Mouse (Mus musculus) stomach, postnatal 0 days (tissue): Measurements from ENCODE around the gene Higd2a. TPM values are rescaled to one million over a fixed set of nuclear protein-coding genes. Genes with fewer than 3 reads are reported as not detected.
A peak's percentile ranks its signal among the peaks of the same experiment; 100 is the strongest.

Source experiments
- ATAC-seq: fragments of 200-750 bp; cut with Nextera tagmentation; 2 replicates; pipeline ENCODE4 v1.8.0; 2017; ENCODE audit not compliant: low FRiP score, low TSS enrichment
- DNase-seq: peaks from one replicate; pipeline ENCODE4 v3.0.0-alpha.2; 2016; ENCODE audit warnings: low spot score
- H3K27ac ChIP-seq: fragments of 300-500 bp; sonication (generic); replicated peaks from 2 replicates; pipeline ENCODE4 v1.5.1; 2014; ENCODE audit warnings: mild to moderate bottlenecking, control low read depth
- H3K27me3 ChIP-seq: fragments of 300-500 bp; sonication (generic); 2 replicates; pipeline ENCODE4 v1.6.1; 2014; ENCODE audit warnings: low read length; ENCODE audit not compliant: control insufficient read depth, insufficient read depth
- H3K36me3 ChIP-seq: fragments of 300-500 bp; sonication (generic); 2 replicates; pipeline ENCODE4 v1.6.1; 2014; ENCODE audit warnings: low read length, mixed read lengths; ENCODE audit not compliant: control insufficient read depth, insufficient read depth
- H3K4me1 ChIP-seq: fragments of 300-500 bp; sonication (generic); replicated peaks from 2 replicates; pipeline ENCODE4 v1.6.1; 2014; ENCODE audit warnings: antibody characterized with exemption; ENCODE audit not compliant: control insufficient read depth, insufficient read depth
- H3K4me2 ChIP-seq: fragments of 300-500 bp; sonication (generic); replicated peaks from 2 replicates; pipeline ENCODE4 v1.6.1; 2014; ENCODE audit warnings: low read depth, mild to moderate bottlenecking, control low read depth, moderate library complexity
- H3K4me3 ChIP-seq: fragments of 300-500 bp; sonication (generic); 2 replicates; pipeline ENCODE4 v1.5.1; 2014; ENCODE audit warnings: low read depth, low read length, control low read depth
- H3K9ac ChIP-seq: fragments of 300-500 bp; sonication (generic); 2 replicates; pipeline ENCODE4 v1.6.1; 2014; ENCODE audit warnings: mild to moderate bottlenecking, low read length, control low read depth, mixed read lengths
- H3K9me3 ChIP-seq: fragments of 300-500 bp; sonication (generic); 2 replicates; pipeline ENCODE4 v1.6.1; 2016; ENCODE audit warnings: low read length; ENCODE audit not compliant: control insufficient read depth
- CTCF ChIP-seq: IDR thresholded peaks from 2 replicates; pipeline ENCODE4 v1.5.1; 2016; ENCODE audit warnings: antibody characterized with exemption, low read depth, mild to moderate bottlenecking, moderate library complexity
- EP300 ChIP-seq: optimal IDR thresholded peaks from 2 replicates; pipeline ENCODE3; 2016; ENCODE audit warnings: antibody characterized with exemption
- WGBS: fragments of 180-500 bp; shearing (Covaris S2); extraction: QIAGEN DNeasy Blood & Tissue Kit; methylation state at CpG from one replicate; pipeline ENCODE4 v1.1.7; 2014; 5-methylcytosine and 5-hydroxymethylcytosine counted together
- polyA plus RNA-seq: library from polyadenylated mRNA; unstranded; fragments of >200 nt; fragmentation: Nextera tagmentation; extraction: Ambion mirVana; gene quantifications from 2 replicates; pipeline ENCODE4 v1.2.1, GENCODE M21; 2015

The Higd2a gene
- polyA plus RNA-seq, 1 experiment from 2014 or later: 289 TPM

- no peak overlapping the region for H3K4me2 ChIP-seq
- DNase-seq (no peak), ATAC-seq (no peak)
- peaks cover 37% of the 10 kb centered on the region for H3K36me3 ChIP-seq
- H3K9ac ChIP-seq: no peak overlapping the region
- peaks cover 3% of the 10 kb centered on the region; the same call in 1 of the 2 replicates for H3K4me1 ChIP-seq
- WGBS: 91% methylated on average over 7 of the region's 7 CpGs
- H3K4me3 ChIP-seq: no peak overlapping the region
- TF ChIP-seq EP300 (no peak), CTCF (no peak)
- H3K9me3 ChIP-seq: no peaks in the 10 kb centered on the region
- H3K27ac ChIP-seq: no peak overlapping the region
- H3K27me3 ChIP-seq: no peaks in the 10 kb centered on the region
Measured at GRCm38 (mm10) chr13:54560608-54561007, 29.4 kb upstream of the Higd2a start.

- H3K27me3 ChIP-seq: no peaks in the 10 kb centered on the region
- 68% methylated on average over 7 of the region's 7 CpGs for WGBS
- peaks cover 29% of the 10 kb centered on the region for H3K36me3 ChIP-seq
- H3K4me1 ChIP-seq: peaks cover 3% of the 10 kb centered on the region; the same call in 1 of the 2 replicates
- ATAC-seq (no peak), DNase-seq (no peak)
- H3K9me3 ChIP-seq: no peaks in the 10 kb centered on the region
- H3K4me2 ChIP-seq: no peak overlapping the region
- no peak overlapping the region for H3K9ac ChIP-seq
- TF ChIP-seq EP300 (no peak), CTCF (no peak)
- H3K4me3 ChIP-seq: no peak overlapping the region
- no peak overlapping the region; the same call in 1 of the 2 replicates for H3K27ac ChIP-seq
Measured at GRCm38 (mm10) chr13:54562562-54562961, 27.4 kb upstream of the Higd2a start.

- Histone ChIP-seq H3K27ac (peak overlapping the region; percentile 36; the same call in 1 of the 2 replicates), H3K9ac (peak overlapping the region; percentile 93), H3K4me2 (peak overlapping the region; percentile 75), H3K36me3 (peaks cover 13% of the 10 kb centered on the region), H3K4me3 (peak overlapping the region; percentile 95), H3K27me3 (no peaks in the 10 kb centered on the region), H3K4me1 (peaks cover 3% of the 10 kb centered on the region; the same call in 1 of the 2 replicates), H3K9me3 (no peaks in the 10 kb centered on the region)
- TF ChIP-seq CTCF: no peak
- TF ChIP-seq EP300: no peak
- WGBS: 9% methylated on average over 45 of the region's 45 CpGs
- peak; percentile 47; the same call in 1 of the 2 replicates for ATAC-seq
- DNase-seq: peak; percentile 35
Measured at GRCm38 (mm10) chr13:54564232-54565200, 25.5 kb upstream of the Higd2a start.

GRCm38 (mm10) chr13:54565201-54565581 is 24.8 kb upstream of the Higd2a start, which contains the start of gene 4833439L19Rik:
4833439L19Rik (minus strand) TSS chr13:54565435.
- peaks cover 3% of the 10 kb centered on the region; the same call in 1 of the 2 replicates for H3K4me1 ChIP-seq
- no peaks in the 10 kb centered on the region for H3K27me3 ChIP-seq
- DNase-seq: peak; percentile 94
- ATAC-seq: peak; percentile 95
- no peaks in the 10 kb centered on the region for H3K9me3 ChIP-seq
- peak within 1 kb of the TSS; percentile 36; the same call in 1 of the 2 replicates for H3K27ac ChIP-seq
- WGBS: under 1% methylated on average over 27 of the region's 27 CpGs
- peak within 1 kb of the TSS; percentile 93 for H3K9ac ChIP-seq
- TF ChIP-seq EP300 (peak; percentile 96), CTCF (no peak)
- peak within 1 kb of the TSS; percentile 95 for H3K4me3 ChIP-seq
- H3K36me3 ChIP-seq: peaks cover 10% of the 10 kb centered on the region
- peak within 1 kb of the TSS; percentile 75 for H3K4me2 ChIP-seq

- Histone ChIP-seq H3K27ac (0 out of 2 replicates have a peak overlapping the region, but pooled peaks have one; percentile 18), H3K9me3 (no peaks in the 10 kb centered on the region), H3K9ac (no peak overlapping the region), H3K36me3 (peaks cover 6% of the 10 kb centered on the region; the same call in 1 of the 2 replicates), H3K27me3 (no peaks in the 10 kb centered on the region), H3K4me1 (peaks cover 3% of the 10 kb centered on the region; the same call in 1 of the 2 replicates), H3K4me2 (peak overlapping the region; percentile 52), H3K4me3 (peak overlapping the region; percentile 95)
- ATAC-seq (peak; percentile 48; the same call in 1 of the 2 replicates), DNase-seq (peak; percentile 50)
- WGBS: 50% methylated on average over 8 of the region's 8 CpGs
- TF ChIP-seq CTCF (peak; percentile 72), EP300 (no peak)
Measured at GRCm38 (mm10) chr13:54565594-54566345, 24.2 kb upstream of the Higd2a start.
